Mouse (Mus musculus): ENCODE measurements around the gene Tmem38b.
"Not testable (repeated sequence)": the region's sequence is repeated elsewhere in the genome, so short reads cannot be mapped to it uniquely, and the experiment has no call there.

The Tmem38b gene

GRCm38 (mm10) chr4:53825821-53826605, at the start of gene Tmem38b:
Gene Tmem38b (plus strand): TSS chr4:53826045.
- peak; percentile 80 for DNase-seq (ENCODE audit: low read depth, low spot score)

GRCm38 (mm10) chr4:53781396-53781795, 44.4 kb upstream of the Tmem38b start:
- DNase-seq (ENCODE audit: low read depth, low spot score) = no peak

GRCm38 (mm10) chr4:53782216-53783070, 43.4 kb upstream of the Tmem38b start:
- DNase-seq (ENCODE audit: low read depth, low spot score) = no peak

GRCm38 (mm10) chr4:53785746-53786398, 40.0 kb upstream of the Tmem38b start:
- no peak for DNase-seq (ENCODE audit: low read depth, low spot score)

- DNase-seq (ENCODE audit: low read depth, low spot score) = no peak
Observed at GRCm38 (mm10) chr4:53786851-53787250, 39.0 kb upstream of the Tmem38b start.

GRCm38 (mm10) chr4:53789346-53789745, 36.5 kb upstream of the Tmem38b start:
- DNase-seq (ENCODE audit: low read depth, low spot score) = no peak

GRCm38 (mm10) chr4:53794257-53794966, 31.4 kb upstream of the Tmem38b start:
- no peak for DNase-seq (ENCODE audit: low read depth, low spot score)

- no peak for DNase-seq (ENCODE audit: low read depth, low spot score)
Observed at GRCm38 (mm10) chr4:53795086-53795485, 30.8 kb upstream of the Tmem38b start.

- DNase-seq (ENCODE audit: low read depth, low spot score) = no peak
Observed at GRCm38 (mm10) chr4:53795706-53796105, 30.1 kb upstream of the Tmem38b start.

GRCm38 (mm10) chr4:53796865-53797772, 28.7 kb upstream of the Tmem38b start:
- DNase-seq (ENCODE audit: low read depth, low spot score) = no peak

- DNase-seq (ENCODE audit: low read depth, low spot score) = peak; percentile 9
Observed at GRCm38 (mm10) chr4:53798896-53799676, 26.8 kb upstream of the Tmem38b start.

- DNase-seq (ENCODE audit: low read depth, low spot score) = peak; percentile 9
Observed at GRCm38 (mm10) chr4:53799753-53800152, 26.1 kb upstream of the Tmem38b start.

- DNase-seq (ENCODE audit: low read depth, low spot score) = not testable (repeated sequence)
Observed at GRCm38 (mm10) chr4:53803674-53804073, 22.2 kb upstream of the Tmem38b start.

- peak; percentile 20 for DNase-seq (ENCODE audit: low read depth, low spot score)
Observed at GRCm38 (mm10) chr4:53806428-53806827, 19.4 kb upstream of the Tmem38b start.

GRCm38 (mm10) chr4:53818320-53818719, 7.5 kb upstream of the Tmem38b start:
- no peak for DNase-seq (ENCODE audit: low read depth, low spot score)

- DNase-seq (ENCODE audit: low read depth, low spot score) = peak; percentile 26
Observed at GRCm38 (mm10) chr4:53823697-53824096, 2.1 kb upstream of the Tmem38b start.

- no peak for DNase-seq (ENCODE audit: low read depth, low spot score)
Observed at GRCm38 (mm10) chr4:53824831-53825230, 1.0 kb upstream of the Tmem38b start.

- DNase-seq (ENCODE audit: low read depth, low spot score) = no peak
Observed at GRCm38 (mm10) chr4:53826641-53827248, 900 bp downstream of the Tmem38b start.

- DNase-seq (ENCODE audit: low read depth, low spot score) = no peak
Observed at GRCm38 (mm10) chr4:53827869-53828268, 2.0 kb downstream of the Tmem38b start.
